Mouse (Mus musculus): ENCODE results near the gene Psmd5. TPM values are rescaled to one million over a fixed set of nuclear protein-coding genes. Genes with fewer than 3 reads are reported as not detected.
"Not testable (repeated sequence)": the region's sequence is repeated elsewhere in the genome, so short reads cannot be mapped to it uniquely, and the experiment has no call there.

Gene Psmd5
- polyA plus RNA-seq, 1 experiment from 2014 or later, result 98.0 TPM

DNA sequence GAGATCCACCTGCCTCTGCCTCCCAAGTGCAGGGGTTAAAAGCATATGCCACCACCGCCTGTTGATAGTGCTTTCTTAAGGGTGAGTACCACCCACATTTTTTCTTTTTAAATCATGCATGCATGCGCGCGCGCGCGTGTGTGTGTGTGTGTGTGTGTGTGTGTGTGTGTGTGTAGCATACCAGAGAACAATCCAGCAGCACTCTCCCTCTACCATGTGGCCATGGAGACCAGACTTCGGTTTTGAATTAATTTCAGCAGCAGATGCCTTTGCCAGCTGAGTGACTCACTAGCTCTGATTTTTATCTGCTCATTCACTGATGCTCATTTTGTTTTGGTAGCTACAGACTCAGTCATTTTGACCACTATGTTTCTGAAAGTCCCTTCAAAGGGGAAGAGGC, 33.1 kb downstream of the Psmd5 start:
- no peaks in the 10 kb centered on the region for H3K9me3 ChIP-seq
- WGBS, result 91% methylated on average over 8 of the region's 8 CpGs
- no peaks in the 10 kb centered on the region for H3K27me3 ChIP-seq (replicated peaks)
- no peaks in the 10 kb centered on the region for H3K4me1 ChIP-seq (replicated peaks)
- no peaks in the 10 kb centered on the region for H3K36me3 ChIP-seq
- no peak overlapping the region for H3K27ac ChIP-seq
- H3K4me2 ChIP-seq (replicated peaks), result no peak overlapping the region
- no peak overlapping the region for H3K9ac ChIP-seq
- H3K4me3 ChIP-seq (replicated peaks), result no peak overlapping the region
- no peak for ATAC-seq

DNA sequence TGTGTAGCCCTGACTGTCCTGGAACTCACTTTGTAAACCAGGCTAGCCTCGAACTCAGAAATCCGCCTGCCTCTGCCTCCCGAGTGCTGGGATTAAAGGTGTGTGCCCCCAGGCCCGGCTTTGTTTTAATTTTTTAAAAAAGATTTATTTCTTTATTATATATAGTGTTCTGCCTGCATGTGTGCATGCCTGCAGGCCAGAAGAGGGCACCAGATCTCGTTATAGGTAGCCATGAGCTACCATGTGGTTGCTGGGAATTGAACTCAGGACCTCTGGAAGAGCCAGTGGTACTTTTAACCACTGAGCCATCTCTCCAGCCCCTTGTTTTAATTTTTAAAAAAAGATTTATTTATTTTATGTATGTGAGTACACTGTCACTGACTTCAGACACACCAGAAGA, 34.6 kb downstream of the Psmd5 start:
- not testable (repeated sequence) for H3K9ac ChIP-seq; H3K4me1 ChIP-seq (replicated peaks); H3K27me3 ChIP-seq (replicated peaks); H3K9me3 ChIP-seq; H3K27ac ChIP-seq; H3K36me3 ChIP-seq; H3K4me3 ChIP-seq (replicated peaks); H3K4me2 ChIP-seq (replicated peaks); ATAC-seq
- WGBS, result 83% methylated on average over 5 of the region's 5 CpGs

DNA sequence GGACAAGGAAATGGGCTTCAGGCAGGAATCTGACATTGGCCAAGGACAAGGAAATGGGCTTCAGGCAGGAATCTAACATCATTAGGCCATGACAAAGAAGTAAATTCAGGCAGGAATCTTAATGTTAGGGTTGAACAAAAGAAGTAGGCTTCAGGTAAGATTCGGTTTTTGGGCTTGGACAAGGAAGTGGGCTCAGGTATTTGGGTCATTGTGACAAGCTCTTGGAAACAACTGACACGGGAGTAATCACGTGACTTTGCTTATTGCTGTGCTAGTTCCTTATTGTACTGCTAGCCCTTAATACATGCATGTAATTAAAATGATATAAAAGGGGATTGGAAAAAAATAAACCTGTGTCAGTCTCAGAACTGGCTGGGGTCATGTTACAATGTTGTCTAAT, 39.1 kb downstream of the Psmd5 start:
- Histone ChIP-seq H3K4me1 (replicated peaks) (no peaks in the 10 kb centered on the region), H3K9ac (no peak overlapping the region), H3K4me2 (replicated peaks) (no peak overlapping the region), H3K9me3 (no peaks in the 10 kb centered on the region), H3K27ac (no peak overlapping the region), H3K36me3 (no peaks in the 10 kb centered on the region), H3K27me3 (replicated peaks) (no peaks in the 10 kb centered on the region), H3K4me3 (replicated peaks) (no peak overlapping the region)
- 74% methylated on average over 3 of the region's 3 CpGs for whole genome bisulfite sequencing
- no peak for ATAC-seq

DNA sequence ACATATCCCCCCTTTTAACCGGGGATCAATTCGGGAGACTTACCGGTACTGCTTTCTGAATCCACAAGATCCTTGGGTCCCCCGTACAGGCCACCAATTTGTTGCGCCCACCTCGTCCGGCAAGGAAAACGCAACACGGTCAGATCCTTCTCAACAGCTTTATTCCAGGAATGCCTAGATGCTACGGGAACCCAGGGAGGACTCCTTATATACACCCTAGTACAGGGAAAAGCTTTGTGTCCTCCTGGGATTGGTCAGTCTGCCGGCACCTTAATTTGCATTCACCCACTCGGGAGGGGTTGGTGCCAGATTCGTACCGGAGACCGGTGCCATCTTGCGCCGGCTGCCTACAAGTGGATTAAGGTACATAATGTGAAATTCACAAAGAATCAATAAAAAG, 41.1 kb downstream of the Psmd5 start:
- 89% methylated on average over 17 of the region's 17 CpGs for WGBS
- no peak for ATAC-seq
- H3K4me1 ChIP-seq (replicated peaks), result no peaks in the 10 kb centered on the region
- H3K36me3 ChIP-seq, result no peaks in the 10 kb centered on the region
- H3K4me3 ChIP-seq (replicated peaks), result no peak overlapping the region
- no peak overlapping the region for H3K27ac ChIP-seq
- no peaks in the 10 kb centered on the region for H3K9me3 ChIP-seq
- no peak overlapping the region for H3K9ac ChIP-seq
- H3K27me3 ChIP-seq (replicated peaks), result no peaks in the 10 kb centered on the region
- H3K4me2 ChIP-seq (replicated peaks), result no peak overlapping the region

DNA sequence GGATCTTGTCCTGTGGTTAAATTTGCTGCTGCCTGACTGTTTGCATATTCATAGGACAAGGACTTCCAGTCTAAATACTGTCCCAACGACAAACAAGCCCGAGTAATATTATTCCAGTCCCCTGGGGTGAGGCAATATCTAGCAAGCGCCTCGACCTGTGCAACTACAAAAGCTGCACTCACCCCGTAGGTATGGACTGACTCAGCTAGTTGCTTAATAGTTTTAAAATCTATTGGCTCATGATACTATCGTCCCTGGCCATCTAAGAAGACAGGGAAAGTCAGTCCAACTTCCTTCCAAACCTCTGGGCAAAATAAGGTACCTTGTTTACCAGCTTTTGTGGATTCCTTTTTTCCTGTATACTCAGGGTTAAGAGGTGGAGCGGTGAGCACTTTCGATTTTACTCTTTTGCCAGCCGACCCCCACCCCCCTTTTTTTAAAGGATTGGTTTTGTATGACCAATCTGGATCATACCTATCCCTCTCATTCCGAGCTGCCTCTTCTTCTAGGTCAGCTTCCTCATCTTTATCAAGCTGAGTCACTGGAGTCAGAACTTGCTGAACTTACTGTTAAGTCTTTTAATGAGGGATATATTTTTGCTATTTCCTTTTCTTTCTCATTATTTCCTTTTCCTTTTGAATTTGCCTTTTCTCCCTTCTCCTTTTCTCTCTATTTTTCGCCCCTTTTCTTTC, 41.9 kb downstream of the Psmd5 start, which contains the start of gene Gm34653:
Gm34653 (plus strand) TSS at position 242 of the 692 bp plus-strand sequence.
- 74% methylated on average over 11 of the region's 11 CpGs for WGBS

DNA sequence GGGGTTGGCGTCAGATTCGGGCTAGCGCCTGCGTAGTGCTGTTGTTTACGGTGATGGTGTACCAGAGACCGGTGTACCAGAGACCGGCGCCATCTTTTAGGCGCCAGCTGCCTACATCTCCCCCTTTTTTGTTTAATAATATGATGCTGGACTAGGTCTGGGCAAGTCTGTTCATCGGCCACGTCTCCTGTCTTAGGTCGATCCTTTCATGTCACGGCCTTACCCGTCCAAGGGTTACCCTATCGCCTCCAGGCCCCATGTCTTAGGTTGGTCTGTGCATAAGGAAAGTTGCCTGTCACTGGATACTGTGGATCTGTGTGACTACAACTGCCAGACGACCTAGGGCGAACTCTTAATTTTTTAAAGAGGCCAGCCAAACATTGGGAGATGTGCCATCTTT, 44.7 kb downstream of the Psmd5 start:
- 94% methylated on average over 17 of the region's 17 CpGs for WGBS
- not testable (repeated sequence) for H3K36me3 ChIP-seq; H3K27me3 ChIP-seq (replicated peaks); H3K4me3 ChIP-seq (replicated peaks); H3K27ac ChIP-seq; H3K4me2 ChIP-seq (replicated peaks); ATAC-seq; H3K9ac ChIP-seq; H3K9me3 ChIP-seq; H3K4me1 ChIP-seq (replicated peaks)

More for the DNA sequence above, 41.9 kb downstream of the Psmd5 start, which contains the start of gene Gm34653:
- not testable (repeated sequence) for H3K4me1 ChIP-seq (replicated peaks); H3K27ac ChIP-seq; H3K36me3 ChIP-seq; H3K4me3 ChIP-seq (replicated peaks); H3K9me3 ChIP-seq; H3K9ac ChIP-seq; ATAC-seq; H3K27me3 ChIP-seq (replicated peaks); H3K4me2 ChIP-seq (replicated peaks)

DNA sequence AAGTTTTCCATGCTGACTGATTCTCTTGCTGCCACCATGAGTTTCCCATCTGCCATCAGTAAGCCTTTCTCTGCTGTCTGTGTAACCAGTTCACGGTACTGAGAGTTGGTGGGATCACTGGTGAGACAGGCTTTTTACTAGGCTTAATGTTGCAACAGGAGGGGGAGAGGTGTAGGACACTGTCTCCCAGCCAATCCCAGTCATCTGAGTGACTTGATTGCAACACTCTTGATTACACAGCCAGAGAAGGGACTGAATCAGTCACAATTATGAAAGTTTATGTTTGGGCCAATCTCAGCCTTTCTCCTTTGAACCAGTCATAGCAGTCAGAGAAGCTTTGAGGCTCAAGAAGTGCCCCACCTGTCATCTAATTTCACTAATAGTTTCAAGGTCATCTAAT, 46.7 kb downstream of the Psmd5 start:
- H3K9me3 ChIP-seq, result no peaks in the 10 kb centered on the region
- 81% methylated on average over 1 of the region's 1 CpGs for WGBS

DNA sequence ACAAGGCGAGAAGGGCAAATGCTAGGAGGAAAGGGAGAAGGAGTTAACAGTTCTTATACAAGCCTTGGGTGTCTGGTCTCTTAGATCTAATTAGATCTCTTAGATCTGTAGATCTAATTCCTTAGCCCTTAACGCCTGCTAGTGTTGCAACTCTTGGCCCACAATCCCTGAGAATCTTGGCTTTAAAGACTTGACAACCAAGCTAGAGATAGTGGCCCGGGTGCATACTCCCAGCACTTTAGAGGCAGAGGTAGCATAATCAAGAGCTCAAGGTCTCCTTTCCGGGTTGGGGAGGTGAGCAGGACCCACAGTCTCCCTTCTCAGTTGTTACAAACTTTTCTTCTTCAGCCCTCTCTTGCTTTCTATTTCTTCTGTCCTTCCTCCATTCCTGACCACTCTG, 47.2 kb downstream of the Psmd5 start:
- ATAC-seq, result no peak
- no peak overlapping the region for H3K9ac ChIP-seq
- no peak overlapping the region for H3K27ac ChIP-seq
- H3K9me3 ChIP-seq, result no peaks in the 10 kb centered on the region
- H3K27me3 ChIP-seq (replicated peaks), result no peaks in the 10 kb centered on the region
- no peaks in the 10 kb centered on the region for H3K36me3 ChIP-seq
- no peak overlapping the region for H3K4me3 ChIP-seq (replicated peaks)
- no peak overlapping the region for H3K4me2 ChIP-seq (replicated peaks)
- 81% methylated on average over 4 of the region's 4 CpGs for WGBS
- peaks cover 6% of the 10 kb centered on the region for H3K4me1 ChIP-seq (replicated peaks)

More for the DNA sequence above, 46.7 kb downstream of the Psmd5 start:
- Histone ChIP-seq H3K4me3 (replicated peaks) (no peak overlapping the region), H3K27me3 (replicated peaks) (no peaks in the 10 kb centered on the region), H3K36me3 (no peaks in the 10 kb centered on the region), H3K4me2 (replicated peaks) (no peak overlapping the region), H3K4me1 (replicated peaks) (peaks cover 6% of the 10 kb centered on the region), H3K27ac (no peak overlapping the region), H3K9ac (no peak overlapping the region)
- 0 out of 2 replicates have a peak, but pooled peaks have one; percentile 16 for ATAC-seq

DNA sequence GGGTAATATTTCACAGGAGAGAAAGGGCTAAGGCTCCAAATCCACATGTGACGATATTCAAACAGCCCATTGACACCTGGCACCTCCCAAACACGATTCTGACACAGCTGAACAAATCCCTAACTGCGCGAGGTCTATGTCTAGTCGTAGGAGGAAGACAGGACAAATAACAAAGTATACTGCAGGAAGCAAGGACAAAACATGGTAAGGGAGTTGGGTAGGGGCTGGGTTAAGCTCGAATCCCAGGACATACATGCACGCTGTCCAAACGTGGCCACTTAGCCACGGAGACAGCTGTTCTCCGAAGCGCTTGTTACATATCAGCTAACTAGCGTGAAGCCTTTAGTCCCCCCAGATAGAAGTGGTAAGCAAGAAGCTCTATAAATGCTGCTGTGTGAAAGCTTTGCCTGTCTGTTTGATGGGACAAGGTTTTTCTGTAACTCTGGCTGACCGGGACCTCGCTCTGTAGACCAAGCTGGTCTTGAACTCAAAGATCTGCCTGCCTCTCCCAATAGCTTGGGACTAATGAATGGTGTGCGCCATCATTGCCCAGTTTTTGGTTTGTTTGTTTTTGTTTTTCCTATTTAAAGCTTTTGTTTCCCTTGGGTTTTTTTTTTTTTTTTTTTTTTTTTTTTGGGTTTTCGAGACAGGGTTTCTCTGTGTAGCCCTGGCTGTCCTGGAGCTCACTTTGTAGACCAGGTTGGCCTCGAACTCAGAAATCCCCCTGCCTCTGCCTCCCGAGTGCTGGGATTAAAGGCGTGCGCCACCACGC, 48.1 kb downstream of the Psmd5 start:
- Histone ChIP-seq H3K9ac (peak overlapping the region; percentile 89), H3K4me1 (replicated peaks) (peaks cover 6% of the 10 kb centered on the region), H3K27me3 (replicated peaks) (no peaks in the 10 kb centered on the region), H3K4me3 (replicated peaks) (peak overlapping the region; percentile 86), H3K9me3 (no peaks in the 10 kb centered on the region), H3K36me3 (no peaks in the 10 kb centered on the region), H3K27ac (peak overlapping the region; percentile 83), H3K4me2 (replicated peaks) (peak overlapping the region; percentile 77)
- ATAC-seq, result peak; percentile 42
- 34% methylated on average over 20 of the region's 21 CpGs for WGBS

DNA sequence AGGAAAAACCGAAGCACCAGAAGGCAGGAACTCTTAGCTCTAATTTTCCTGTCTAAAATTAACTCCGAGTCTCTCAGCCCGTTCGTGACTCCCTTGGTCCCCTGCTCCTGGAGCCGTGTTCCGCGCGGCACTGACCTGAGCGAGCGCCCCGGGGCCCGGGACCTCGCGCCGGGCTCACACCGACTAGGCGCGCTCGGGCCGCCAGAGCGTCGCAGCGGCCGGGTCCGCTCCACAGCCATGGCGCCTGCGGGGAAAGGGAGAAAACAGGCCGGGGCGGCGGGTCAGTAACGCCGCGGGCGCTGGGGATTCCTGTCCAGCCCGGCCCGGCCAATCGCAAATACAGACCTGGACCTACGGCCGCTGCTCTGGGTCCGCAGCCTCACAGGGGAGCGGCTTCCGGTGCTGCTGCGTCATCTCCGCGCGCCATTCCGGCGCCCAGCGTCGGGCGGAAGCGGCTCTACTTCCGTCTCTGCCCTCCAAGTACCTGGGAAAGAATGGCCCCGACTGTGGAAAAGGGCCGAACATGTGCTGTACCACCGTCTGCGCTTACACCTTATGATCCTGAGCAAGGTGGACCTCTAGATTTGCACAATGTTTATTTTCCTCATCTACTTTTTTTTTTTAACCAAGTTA, 48.8 kb downstream of the Psmd5 start, which contains the start of gene Fbxw2:
Fbxw2 (minus strand) TSS at position 485 of the 633 bp plus-strand sequence.
- Histone ChIP-seq H3K4me2 (replicated peaks) (peak within 1 kb of the TSS; percentile 77), H3K9ac (peak within 1 kb of the TSS; percentile 89), H3K4me1 (replicated peaks) (peaks cover 6% of the 10 kb centered on the region), H3K4me3 (replicated peaks) (peak within 1 kb of the TSS; percentile 86), H3K36me3 (no peaks in the 10 kb centered on the region; the same call in 1 of the 2 replicates), H3K9me3 (no peaks in the 10 kb centered on the region), H3K27ac (peak within 1 kb of the TSS; percentile 83), H3K27me3 (replicated peaks) (no peaks in the 10 kb centered on the region)
- peak; percentile 99 for ATAC-seq
- under 1% methylated on average over 57 of the region's 57 CpGs for WGBS

DNA sequence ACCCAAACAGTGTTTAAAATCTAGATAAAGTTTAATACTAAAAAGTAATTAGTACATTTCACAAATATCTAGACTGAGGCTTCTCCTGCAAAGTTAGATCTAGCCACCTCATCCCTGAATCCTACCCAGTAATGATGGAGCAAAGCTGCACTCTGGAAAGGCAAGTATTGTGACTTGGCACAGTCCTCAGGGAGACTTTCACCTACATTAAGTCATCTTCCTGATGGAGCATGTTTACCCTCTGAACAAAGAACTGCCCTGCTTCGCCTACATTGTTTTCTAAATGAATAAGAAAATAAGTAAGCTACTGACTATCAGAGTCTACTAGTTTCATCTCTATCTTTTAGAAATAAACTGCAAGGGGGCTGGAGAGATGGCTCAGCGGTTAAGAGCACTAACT, 56.3 kb downstream of the Psmd5 start:
- H3K9ac ChIP-seq, result no peak overlapping the region

DNA sequence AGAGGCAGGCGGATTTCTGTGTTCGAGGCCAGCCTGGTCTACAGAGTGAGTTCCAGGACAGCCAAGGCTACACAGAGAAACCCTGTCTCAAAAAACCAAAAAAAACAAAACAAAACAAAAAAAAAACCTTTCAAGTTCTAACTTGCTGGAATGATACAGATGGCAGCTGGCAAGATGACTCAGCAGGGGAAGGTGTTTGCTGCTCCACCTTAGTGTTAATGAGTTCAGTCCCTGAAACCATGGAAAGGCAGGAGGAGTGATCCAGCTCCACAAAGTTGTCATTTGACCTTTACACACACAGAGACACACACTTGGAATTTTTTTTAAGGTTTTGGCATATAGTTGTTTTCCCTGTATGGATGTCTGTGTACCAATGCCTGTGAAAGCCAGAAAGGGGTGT, 58.9 kb downstream of the Psmd5 start:
- H3K27me3 ChIP-seq (replicated peaks); H3K4me3 ChIP-seq (replicated peaks); H3K4me2 ChIP-seq (replicated peaks); H3K4me1 ChIP-seq (replicated peaks); H3K9ac ChIP-seq; ATAC-seq; H3K27ac ChIP-seq; H3K9me3 ChIP-seq: not testable (repeated sequence)
- 98% methylated on average over 2 of the region's 2 CpGs for WGBS
- H3K36me3 ChIP-seq, result peaks cover 19% of the 10 kb centered on the region

More for the DNA sequence above, 56.3 kb downstream of the Psmd5 start:
- H3K9me3 ChIP-seq, result no peaks in the 10 kb centered on the region
- WGBS, result 87% methylated on average over 2 of the region's 2 CpGs
- no peak for ATAC-seq
- peaks cover 15% of the 10 kb centered on the region for H3K36me3 ChIP-seq
- no peak overlapping the region for H3K4me3 ChIP-seq (replicated peaks)
- no peaks in the 10 kb centered on the region for H3K4me1 ChIP-seq (replicated peaks)
- H3K27me3 ChIP-seq (replicated peaks), result no peaks in the 10 kb centered on the region
- H3K27ac ChIP-seq, result no peak overlapping the region
- H3K4me2 ChIP-seq (replicated peaks), result no peak overlapping the region

All from intestine, embryonic 15.5 days (tissue).